Comparison of ENCODE assay signal across 8 mouse cellular contexts in genomic region chr19:4192251-4192985, GRCm38 (mm10). TPM values are rescaled to one million over a fixed set of nuclear protein-coding genes. Genes with fewer than 3 reads are reported as not detected.
A peak's percentile ranks its signal among the peaks of the same experiment; 100 is the strongest.
DNase-seq lines count a peak whose midpoint lies in the region; ATAC-seq and TF ChIP-seq lines count a peak whose summit lies in the region.

No protein-coding gene starts in this region.

- peak overlapping the region; percentile 94 for H3K4me3 ChIP-seq in kidney, postnatal 0 days (replicated peaks; ENCODE audit: low read depth, low read length)
- peak overlapping the region; percentile 67 for H3K4me3 ChIP-seq in forebrain, embryonic 16.5 days (replicated peaks; ENCODE audit: low read length)
- peak overlapping the region; percentile 99 for H3K4me3 ChIP-seq in macrophage (ENCODE audit: inconsistent target)

- no peak for DNase-seq in kidney, postnatal 0 days (ENCODE audit: low spot score)
- DNase-seq in kidney, postnatal 36 days = no peak
- DNase-seq in R1 (ENCODE audit: low read depth, low spot score) = peak; percentile 52
- no peak for DNase-seq in urinary bladder, postnatal 14 days (ENCODE audit: low spot score)
- no peak for DNase-seq in left cerebral cortex, postnatal 4 days
- DNase-seq in gastrocnemius, postnatal 14 days = no peak

- peaks cover 26% of the 10 kb centered on the region for H3K36me3 ChIP-seq in kidney, postnatal 0 days (ENCODE audit: insufficient read depth, low read length)
- H3K36me3 ChIP-seq in forebrain, embryonic 16.5 days (ENCODE audit: control insufficient read depth, insufficient read depth) = peaks cover 18% of the 10 kb centered on the region
- H3K36me3 ChIP-seq in macrophage (ENCODE audit: inconsistent target) = peaks cover 38% of the 10 kb centered on the region

- no peaks in the 10 kb centered on the region for H3K9me3 ChIP-seq in kidney, postnatal 0 days (replicated peaks; ENCODE audit: low read length)
- no peaks in the 10 kb centered on the region for H3K9me3 ChIP-seq in forebrain, embryonic 16.5 days (ENCODE audit: control insufficient read depth, low read length)

- peak overlapping the region; percentile 99 for H3K9ac ChIP-seq in kidney, postnatal 0 days (ENCODE audit: low read depth, low read length)
- peak overlapping the region; percentile 91 for H3K9ac ChIP-seq in forebrain, embryonic 16.5 days (replicated peaks; ENCODE audit: low read depth, low read length)

- intact Hi-C loops in left cerebral cortex, postnatal 4 days (cut with DNase I) = no loop called here
- intact Hi-C loops in gastrocnemius, postnatal 14 days (cut with DNase I; ENCODE audit: low total_unique reads) = no loop called here

- H3K4me1 ChIP-seq in kidney, postnatal 0 days (replicated peaks; ENCODE audit: insufficient read depth, low read length) = peaks cover 22% of the 10 kb centered on the region
- H3K4me1 ChIP-seq in forebrain, embryonic 16.5 days (replicated peaks; ENCODE audit: control insufficient read depth, insufficient read depth, low read length) = peaks cover 29% of the 10 kb centered on the region

- TF ChIP-seq CTCF in kidney, postnatal 0 days (IDR thresholded peaks at IDR 0.05; ENCODE audit: low read depth) = no peak

- no peaks in the 10 kb centered on the region for H3K27me3 ChIP-seq in kidney, postnatal 0 days (ENCODE audit: insufficient read depth, low read length)
- H3K27me3 ChIP-seq in forebrain, embryonic 16.5 days (replicated peaks; ENCODE audit: control insufficient read depth, insufficient read depth, low read length) = no peaks in the 10 kb centered on the region

- peaks cover 39% of the 10 kb centered on the region for H3K79me2 ChIP-seq in macrophage (ENCODE audit: inconsistent target)

- peak overlapping the region; percentile 83 for H3K4me2 ChIP-seq in kidney, postnatal 0 days (ENCODE audit: low read length)
- peak overlapping the region; percentile 97 for H3K4me2 ChIP-seq in forebrain, embryonic 16.5 days (ENCODE audit: low read length)

- WGBS in kidney, postnatal 0 days = under 1% methylated on average over 49 of the region's 52 CpGs
- WGBS in forebrain, embryonic 16.5 days = under 1% methylated on average over 46 of the region's 52 CpGs
- WGBS in macrophage (ENCODE audit: missing documents) = under 1% methylated on average over 35 of the region's 52 CpGs

- H3K27ac ChIP-seq in kidney, postnatal 0 days = peak overlapping the region; percentile 98
- peak overlapping the region; percentile 84 for H3K27ac ChIP-seq in forebrain, embryonic 16.5 days (ENCODE audit: low read length)
- peak overlapping the region; percentile 76 for H3K27ac ChIP-seq in macrophage

- peak; percentile 3; the same call in 1 of the 2 replicates for ATAC-seq in kidney, postnatal 0 days (replicated peaks; ENCODE audit: low FRiP score, low read depth)
- ATAC-seq in forebrain, embryonic 16.5 days = peak; percentile 58; the same call in 1 of the 2 replicates

RNA-seq across cellular contexts. Expression of gene Ppp1ca, which starts 0.6 kb away (rescaled TPM):
- polyA plus RNA-seq in kidney, postnatal 0 days (2015; fragmentation: Nextera tagmentation; extraction: Ambion mirVana) = 804 and 864 TPM in 2 replicates
- polyA plus RNA-seq in forebrain, embryonic 16.5 days (2015; fragmentation: Nextera tagmentation; extraction: Ambion mirVana) = 551 and 574 TPM in 2 replicates
- 100 to 1,000 TPM in 4 of 26 experiments, 10 to 100 TPM in 22; 18.3 to 159 (median 72.4) TPM for total RNA-seq in macrophage (2018; cell fraction: chromatin; rRNA removed)
- 100 to 1,000 TPM; 243 to 343 (median 284) TPM for total RNA-seq in macrophage (2018; cell fraction: cytosol; rRNA removed)
- total RNA-seq in macrophage (2018; cell fraction: nucleus; rRNA removed) = 100 to 1,000 TPM in 11 of 26 experiments, 10 to 100 TPM in 15; 34.9 to 158 (median 91.0) TPM
- 375 to 413 TPM (median 395 TPM) in 3 replicates for polyA plus RNA-seq in macrophage (2018)
- total RNA-seq in left cerebral cortex, postnatal 4 days (2021) = 100 to 1,000 TPM; 318 to 333 TPM
- total RNA-seq in gastrocnemius, postnatal 14 days (2021) = 100 to 1,000 TPM; 266 to 269 TPM

RNA-seq across cellular contexts. Expression of gene Tbc1d10c, which starts 1.3 kb away (rescaled TPM):
- 3.5 and 3.9 TPM in 2 replicates for polyA plus RNA-seq in kidney, postnatal 0 days (2015; fragmentation: Nextera tagmentation; extraction: Ambion mirVana)
- 0.29 and 0.42 TPM in 2 replicates for polyA plus RNA-seq in forebrain, embryonic 16.5 days (2015; fragmentation: Nextera tagmentation; extraction: Ambion mirVana)
- 1 to 10 TPM in 17 of 26 experiments, under 1 TPM in 8, not detected in 1; 0.29 to 2.9 (median 1.2) TPM for total RNA-seq in macrophage (2018; cell fraction: chromatin; rRNA removed)
- total RNA-seq in macrophage (2018; cell fraction: cytosol; rRNA removed) = under 1 TPM in 20 of 26 experiments, not detected in 6; 0.09 to 0.78 (median 0.29) TPM
- total RNA-seq in macrophage (2018; cell fraction: nucleus; rRNA removed) = 1 to 10 TPM in 11 of 26 experiments, under 1 TPM in 13, not detected in 2; 0.29 to 2.9 (median 0.95) TPM
- polyA plus RNA-seq in macrophage (2018) = 0.25 to 0.60 TPM (median 0.41 TPM) in 3 replicates
- total RNA-seq in left cerebral cortex, postnatal 4 days (2021) = 1 to 10 TPM; 2.1 to 2.4 TPM
- total RNA-seq in gastrocnemius, postnatal 14 days (2021) = 1 to 10 TPM; 2.7 TPM

RNA-seq across cellular contexts. Expression of gene Rad9a, which starts 9.0 kb away (rescaled TPM):
- polyA plus RNA-seq in kidney, postnatal 0 days (2015; fragmentation: Nextera tagmentation; extraction: Ambion mirVana) = 22.8 and 25.7 TPM in 2 replicates
- 22.6 and 26.1 TPM in 2 replicates for polyA plus RNA-seq in forebrain, embryonic 16.5 days (2015; fragmentation: Nextera tagmentation; extraction: Ambion mirVana)
- total RNA-seq in macrophage (2018; cell fraction: chromatin; rRNA removed) = 10 to 100 TPM; 15.7 to 94.0 (median 36.0) TPM
- total RNA-seq in macrophage (2018; cell fraction: cytosol; rRNA removed) = 10 to 100 TPM; 11.6 to 24.5 (median 21.0) TPM
- total RNA-seq in macrophage (2018; cell fraction: nucleus; rRNA removed) = 10 to 100 TPM; 15.3 to 66.7 (median 30.6) TPM
- polyA plus RNA-seq in macrophage (2018) = 16.0 to 22.9 TPM (median 16.7 TPM) in 3 replicates
- 10 to 100 TPM in 1 of 2 experiments, 1 to 10 TPM in 1; 9.8 to 10.6 TPM for total RNA-seq in left cerebral cortex, postnatal 4 days (2021)
- 1 to 10 TPM; 3.1 to 3.4 TPM for total RNA-seq in gastrocnemius, postnatal 14 days (2021)

RNA-seq across cellular contexts. Expression of gene Carns1, which starts 17.1 kb away (rescaled TPM):
- polyA plus RNA-seq in kidney, postnatal 0 days (2015; fragmentation: Nextera tagmentation; extraction: Ambion mirVana) = 2.7 and 3.3 TPM in 2 replicates
- polyA plus RNA-seq in forebrain, embryonic 16.5 days (2015; fragmentation: Nextera tagmentation; extraction: Ambion mirVana) = 2.8 and 4.1 TPM in 2 replicates
- total RNA-seq in macrophage (2018; cell fraction: chromatin; rRNA removed) = 1 to 10 TPM in 3 of 26 experiments, under 1 TPM in 9, not detected in 14; 0.23 to 1.6 (median 0.42) TPM
- 1 to 10 TPM in 1 of 26 experiments, under 1 TPM in 25; 0.20 to 1.1 (median 0.51) TPM for total RNA-seq in macrophage (2018; cell fraction: cytosol; rRNA removed)
- 1 to 10 TPM in 4 of 26 experiments, under 1 TPM in 17, not detected in 5; 0.16 to 1.6 (median 0.65) TPM for total RNA-seq in macrophage (2018; cell fraction: nucleus; rRNA removed)
- 0.62 to 1.00 TPM (median 0.77 TPM) in 3 replicates for polyA plus RNA-seq in macrophage (2018)
- 1 to 10 TPM; 2.4 to 3.1 TPM for total RNA-seq in left cerebral cortex, postnatal 4 days (2021)
- total RNA-seq in gastrocnemius, postnatal 14 days (2021) = 10 to 100 TPM; 23.4 to 27.5 TPM

RNA-seq across cellular contexts. Expression of gene Clcf1, which starts 21.6 kb away (rescaled TPM):
- polyA plus RNA-seq in kidney, postnatal 0 days (2015; fragmentation: Nextera tagmentation; extraction: Ambion mirVana) = 6.5 and 6.7 TPM in 2 replicates
- 0.40 and 0.49 TPM in 2 replicates for polyA plus RNA-seq in forebrain, embryonic 16.5 days (2015; fragmentation: Nextera tagmentation; extraction: Ambion mirVana)
- total RNA-seq in macrophage (2018; cell fraction: chromatin; rRNA removed) = 100 to 1,000 TPM in 2 of 26 experiments, 10 to 100 TPM in 8, 1 to 10 TPM in 8, under 1 TPM in 7, not detected in 1; 0.30 to 176 (median 4.0) TPM
- total RNA-seq in macrophage (2018; cell fraction: cytosol; rRNA removed) = 10 to 100 TPM in 4 of 26 experiments, 1 to 10 TPM in 4, under 1 TPM in 14, not detected in 4; 0.07 to 29.5 (median 0.49) TPM
- total RNA-seq in macrophage (2018; cell fraction: nucleus; rRNA removed) = 100 to 1,000 TPM in 3 of 26 experiments, 10 to 100 TPM in 6, 1 to 10 TPM in 12, under 1 TPM in 4, not detected in 1; 0.50 to 126 (median 5.6) TPM
- 0.10 to 0.21 TPM (median 0.17 TPM) in 3 replicates for polyA plus RNA-seq in macrophage (2018)
- 1 to 10 TPM; 1.2 to 1.3 TPM for total RNA-seq in left cerebral cortex, postnatal 4 days (2021)
- total RNA-seq in gastrocnemius, postnatal 14 days (2021) = 1 to 10 TPM in 1 of 2 experiments, under 1 TPM in 1; 0.58 to 1.2 TPM
